Mouse (Mus musculus) liver, embryonic 16.5 days (tissue): ENCODE measurements around the gene Prss48. TPM values are rescaled to one million over a fixed set of nuclear protein-coding genes. Genes with fewer than 3 reads are reported as not detected.
A peak's percentile ranks its signal among the peaks of the same experiment; 100 is the strongest.

ENCODE experiments used
- ATAC-seq: fragments of 200-750 bp; cut with Nextera tagmentation; 2 replicates; pipeline ENCODE4 v1.8.0; 2017; ENCODE audit warnings: low read depth, mild to moderate bottlenecking, moderate number of reproducible peaks, moderate library complexity
- H3K27ac ChIP-seq: fragments of 300-500 bp; sonication (generic); 2 replicates; pipeline ENCODE4 v1.5.1; 2014; ENCODE audit warnings: mild to moderate bottlenecking, low read length
- H3K27me3 ChIP-seq: fragments of 300-500 bp; sonication (generic); 2 replicates; pipeline ENCODE4 v1.6.1; 2014; ENCODE audit warnings: low read depth, low read length, mixed read lengths; ENCODE audit not compliant: control insufficient read depth, insufficient read depth
- H3K36me3 ChIP-seq: fragments of 300-500 bp; sonication (generic); 2 replicates; pipeline ENCODE4 v1.6.1; 2014; ENCODE audit warnings: mild to moderate bottlenecking; ENCODE audit not compliant: control insufficient read depth, insufficient read depth
- H3K4me1 ChIP-seq: fragments of 300-500 bp; sonication (generic); 2 replicates; pipeline ENCODE4 v1.6.1; 2014; ENCODE audit warnings: low read depth, low read length, mixed read lengths; ENCODE audit not compliant: control insufficient read depth
- H3K4me2 ChIP-seq: fragments of 300-500 bp; sonication (generic); 2 replicates; pipeline ENCODE4 v1.6.1; 2014; ENCODE audit warnings: low read depth, low read length, mixed read lengths
- H3K4me3 ChIP-seq: fragments of 300-500 bp; sonication (generic); 2 replicates; pipeline ENCODE4 v1.5.1; 2014; ENCODE audit warnings: low read depth, mild to moderate bottlenecking, low read length
- H3K9ac ChIP-seq: fragments of 300-500 bp; sonication (generic); 2 replicates; pipeline ENCODE4 v1.6.1; 2014; ENCODE audit warnings: low read depth, low read length
- H3K9me3 ChIP-seq: fragments of 300-500 bp; sonication (generic); replicated peaks from 2 replicates; pipeline ENCODE4 v1.6.1; 2016; ENCODE audit warnings: low read length; ENCODE audit not compliant: control insufficient read depth
- WGBS: fragments of 180-500 bp; shearing (Covaris S2); extraction: QIAGEN DNeasy Blood & Tissue Kit; methylation state at CpG from one replicate; pipeline ENCODE4 v1.1.7; 2014; ENCODE audit not compliant: insufficient replicate concordance; 5-methylcytosine and 5-hydroxymethylcytosine counted together
- polyA plus RNA-seq: library from polyadenylated mRNA; unstranded; fragments of >200 nt; fragmentation: Nextera tagmentation; extraction: Ambion mirVana; gene quantifications from 2 replicates; pipeline ENCODE4 v1.2.1, GENCODE M21; 2015

Prss48 gene
- polyA plus RNA-seq, 1 experiment from 2014 or later, result not detected

GRCm38 (mm10) chr3:86028658-86029375 is 26.5 kb upstream of the Prss48 start:
- H3K27ac ChIP-seq, result no peak overlapping the region
- H3K4me2 ChIP-seq, result no peak overlapping the region
- no peaks in the 10 kb centered on the region for H3K36me3 ChIP-seq
- no peak for ATAC-seq
- no peak overlapping the region for H3K9ac ChIP-seq
- no peaks in the 10 kb centered on the region for H3K4me1 ChIP-seq
- no peaks in the 10 kb centered on the region for H3K9me3 ChIP-seq
- no peaks in the 10 kb centered on the region for H3K27me3 ChIP-seq
- WGBS, result 47% methylated on average over 15 of the region's 15 CpGs
- H3K4me3 ChIP-seq, result no peak overlapping the region

- Histone ChIP-seq H3K4me1 (no peaks in the 10 kb centered on the region), H3K4me3 (no peak overlapping the region), H3K36me3 (no peaks in the 10 kb centered on the region), H3K27me3 (no peaks in the 10 kb centered on the region), H3K4me2 (no peak overlapping the region), H3K9ac (no peak overlapping the region), H3K27ac (no peak overlapping the region), H3K9me3 (no peaks in the 10 kb centered on the region)
- WGBS, result 80% methylated on average over 20 of the region's 20 CpGs
- ATAC-seq, result no peak
These were observed 23.2 kb upstream of the Prss48 start for GRCm38 (mm10) chr3:86025341-86026137.

- no peaks in the 10 kb centered on the region for H3K27me3 ChIP-seq
- H3K36me3 ChIP-seq, result no peaks in the 10 kb centered on the region
- H3K4me2 ChIP-seq, result no peak overlapping the region
- H3K4me1 ChIP-seq, result no peaks in the 10 kb centered on the region
- no peak overlapping the region for H3K9ac ChIP-seq
- ATAC-seq, result no peak
- no peaks in the 10 kb centered on the region for H3K9me3 ChIP-seq
- H3K4me3 ChIP-seq, result no peak overlapping the region
- 80% methylated on average over 12 of the region's 12 CpGs for WGBS
- no peak overlapping the region for H3K27ac ChIP-seq
These were observed 21.9 kb upstream of the Prss48 start for GRCm38 (mm10) chr3:86024065-86024795.

- no peaks in the 10 kb centered on the region for H3K4me1 ChIP-seq
- H3K9me3 ChIP-seq, result no peaks in the 10 kb centered on the region
- no peaks in the 10 kb centered on the region for H3K36me3 ChIP-seq
- no peak for ATAC-seq
- no peak overlapping the region for H3K4me2 ChIP-seq
- no peaks in the 10 kb centered on the region for H3K27me3 ChIP-seq
- 72% methylated on average over 4 of the region's 4 CpGs for WGBS
- no peak overlapping the region for H3K27ac ChIP-seq
- no peak overlapping the region for H3K9ac ChIP-seq
- no peak overlapping the region for H3K4me3 ChIP-seq
These were observed 19.4 kb upstream of the Prss48 start for GRCm38 (mm10) chr3:86021651-86022050.

- H3K36me3 ChIP-seq, result no peaks in the 10 kb centered on the region
- H3K4me3 ChIP-seq, result no peak overlapping the region
- H3K27ac ChIP-seq, result no peak overlapping the region
- no peaks in the 10 kb centered on the region for H3K4me1 ChIP-seq
- no peak for ATAC-seq
- H3K27me3 ChIP-seq, result no peaks in the 10 kb centered on the region
- 65% methylated on average over 16 of the region's 16 CpGs for WGBS
- H3K9me3 ChIP-seq, result no peaks in the 10 kb centered on the region
- H3K4me2 ChIP-seq, result no peak overlapping the region
- H3K9ac ChIP-seq, result no peak overlapping the region
These were observed 18.8 kb upstream of the Prss48 start for GRCm38 (mm10) chr3:86020921-86021650.

- H3K27ac ChIP-seq, result no peak overlapping the region
- H3K4me3 ChIP-seq, result no peak overlapping the region
- no peak overlapping the region for H3K9ac ChIP-seq
- H3K36me3 ChIP-seq, result no peaks in the 10 kb centered on the region
- H3K9me3 ChIP-seq, result no peaks in the 10 kb centered on the region
- ATAC-seq, result no peak
- no peaks in the 10 kb centered on the region for H3K27me3 ChIP-seq
- no peaks in the 10 kb centered on the region for H3K4me1 ChIP-seq
- 68% methylated on average over 8 of the region's 8 CpGs for WGBS
- no peak overlapping the region for H3K4me2 ChIP-seq
These were observed 15.2 kb upstream of the Prss48 start for GRCm38 (mm10) chr3:86017484-86017883.

GRCm38 (mm10) chr3:86016965-86017364 is 14.7 kb upstream of the Prss48 start:
- H3K27me3 ChIP-seq, result no peaks in the 10 kb centered on the region
- 82% methylated on average over 1 of the region's 1 CpGs for WGBS
- no peaks in the 10 kb centered on the region for H3K9me3 ChIP-seq
- H3K4me1 ChIP-seq, result no peaks in the 10 kb centered on the region; the same call in 1 of the 2 replicates
- no peak overlapping the region for H3K4me3 ChIP-seq
- H3K4me2 ChIP-seq, result no peak overlapping the region
- no peak for ATAC-seq
- no peaks in the 10 kb centered on the region for H3K36me3 ChIP-seq
- H3K27ac ChIP-seq, result no peak overlapping the region
- no peak overlapping the region for H3K9ac ChIP-seq

GRCm38 (mm10) chr3:86013837-86014236 is 11.5 kb upstream of the Prss48 start:
- peak; percentile 62 for ATAC-seq
- no peaks in the 10 kb centered on the region for H3K9me3 ChIP-seq
- 62% methylated on average over 10 of the region's 10 CpGs for WGBS
- H3K4me2 ChIP-seq, result no peak overlapping the region
- no peak overlapping the region for H3K27ac ChIP-seq
- H3K27me3 ChIP-seq, result no peaks in the 10 kb centered on the region
- H3K4me1 ChIP-seq, result no peaks in the 10 kb centered on the region; the same call in 1 of the 2 replicates
- no peak overlapping the region for H3K4me3 ChIP-seq
- H3K36me3 ChIP-seq, result no peaks in the 10 kb centered on the region
- no peak overlapping the region for H3K9ac ChIP-seq
